Mouse (Mus musculus): Measurements from ENCODE around the gene Mob3c.

Mob3c gene

DNA sequence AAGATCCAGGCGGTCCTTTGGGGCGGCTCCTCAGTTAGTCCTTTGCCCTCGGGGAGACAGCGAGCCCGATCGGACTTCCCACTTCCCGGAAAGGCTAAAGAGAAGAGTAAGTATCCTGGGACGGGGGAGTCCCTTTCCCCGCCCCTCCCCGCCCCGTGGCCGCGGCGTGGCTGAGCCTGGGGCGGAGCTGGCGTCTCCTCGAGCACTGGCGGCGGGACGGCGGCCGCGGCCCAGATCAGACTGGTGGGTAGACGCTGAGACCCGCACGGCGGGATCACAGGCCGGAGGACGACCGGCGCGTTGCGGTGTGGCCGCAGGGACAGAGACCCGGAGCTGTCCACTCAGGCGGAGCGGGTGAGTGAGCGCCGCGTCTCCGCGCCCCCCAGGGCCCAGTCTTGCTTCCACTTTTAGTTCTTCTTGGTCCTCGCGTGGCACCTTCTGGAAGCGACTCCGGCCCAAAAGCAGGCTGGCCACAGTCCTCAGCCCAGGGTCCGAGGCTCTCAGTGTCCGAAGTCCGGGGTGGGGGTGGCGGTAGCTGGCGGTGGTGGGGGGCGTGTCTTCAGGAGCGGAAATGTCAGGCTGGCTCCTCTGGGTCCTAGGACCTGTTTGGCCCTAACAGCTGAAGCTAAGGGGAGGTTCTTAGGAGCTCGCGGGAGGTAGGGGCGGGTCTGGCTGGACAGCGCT lies at the start of gene Mob3c:
Gene Mob3c, plus strand, starts transcription at position 205 of the 684 bp plus-strand sequence.
- peak; percentile 76 to 81 for DNase-seq (ENCODE audit: low spot score in 2 of 2)

DNA sequence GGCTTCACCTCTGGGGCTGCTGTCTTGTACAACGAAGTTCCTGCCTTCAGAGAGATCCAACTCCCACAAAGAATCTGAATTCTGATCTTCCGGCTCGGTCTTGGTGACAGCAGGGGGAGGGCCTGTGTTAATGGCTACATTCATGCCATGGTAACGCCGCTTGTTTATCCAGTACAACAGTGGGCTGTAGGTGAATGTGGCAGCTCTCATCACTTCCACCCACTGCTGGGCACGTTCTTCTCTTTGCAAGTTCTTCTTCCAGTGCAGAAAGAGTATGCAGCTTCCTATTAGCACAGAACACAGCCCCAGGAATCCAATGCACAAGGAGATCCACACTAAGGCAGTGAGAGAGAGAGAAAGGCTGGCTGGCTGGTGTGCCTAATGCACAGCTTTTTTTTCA lies 47.6 kb upstream of the Mob3c start:
- DNase-seq (ENCODE audit: low spot score in 2 of 2), result no peak

DNA sequence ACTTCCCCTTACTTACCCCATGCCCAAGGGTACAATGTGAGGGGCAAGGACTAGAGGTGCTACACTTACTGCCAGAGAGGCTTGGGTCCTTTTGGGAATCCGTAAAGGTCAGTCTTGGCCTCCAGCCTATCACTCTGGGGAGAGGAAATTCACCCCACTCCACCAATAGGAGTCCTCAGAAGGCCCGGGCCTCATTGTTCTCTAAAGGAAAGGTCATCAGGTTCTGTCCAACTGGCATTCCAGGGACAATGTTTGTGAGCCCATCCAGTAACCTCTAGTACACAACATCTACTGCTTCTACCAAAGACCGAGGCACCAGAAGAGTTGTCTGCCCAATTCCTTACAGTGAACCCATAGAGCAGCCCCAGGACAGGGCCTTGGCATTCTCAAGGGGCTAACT lies 47.0 kb upstream of the Mob3c start, which contains the start of gene Tex38:
Gene Tex38, minus strand, starts transcription at position 101 of the 400 bp plus-strand sequence.
- DNase-seq (ENCODE audit: low spot score in 2 of 2), result no peak

DNA sequence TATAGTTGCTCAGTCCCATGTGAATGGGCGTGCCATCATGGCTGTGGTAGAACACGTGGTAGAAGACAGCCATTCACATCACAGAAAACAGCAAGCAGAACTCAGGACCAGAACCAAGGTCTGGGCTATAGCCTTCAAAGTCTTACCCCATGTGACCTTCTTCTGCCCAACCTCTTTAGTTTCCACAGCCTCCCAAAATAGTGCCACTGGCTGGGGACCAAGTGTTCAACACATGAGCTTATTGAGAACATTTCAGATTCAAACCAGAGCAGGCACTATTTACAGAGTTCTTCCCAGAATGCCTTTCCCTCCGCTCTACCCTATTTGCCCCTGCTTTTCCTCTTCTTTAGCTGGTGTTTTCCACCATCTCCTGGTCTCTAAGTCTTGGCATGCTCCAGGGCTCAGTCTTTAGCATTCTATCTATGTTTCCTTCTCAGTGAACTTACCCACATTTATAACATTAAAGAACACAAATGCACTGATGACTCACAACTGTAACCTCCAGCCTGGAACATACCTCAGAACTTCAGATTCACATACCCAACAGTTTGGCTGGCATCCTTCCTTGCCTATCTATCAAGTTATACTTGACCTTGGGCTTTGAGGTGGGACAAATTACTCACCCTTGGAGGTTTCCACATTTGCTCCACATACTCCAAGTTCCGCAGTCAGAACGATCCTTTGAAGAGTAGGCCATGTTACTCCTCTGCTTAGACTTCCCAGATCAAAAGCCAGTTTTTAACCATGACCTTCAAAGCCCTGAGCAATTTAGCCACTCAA lies 45.7 kb upstream of the Mob3c start:
- DNase-seq (ENCODE audit: low spot score in 2 of 2), result no peak

DNA sequence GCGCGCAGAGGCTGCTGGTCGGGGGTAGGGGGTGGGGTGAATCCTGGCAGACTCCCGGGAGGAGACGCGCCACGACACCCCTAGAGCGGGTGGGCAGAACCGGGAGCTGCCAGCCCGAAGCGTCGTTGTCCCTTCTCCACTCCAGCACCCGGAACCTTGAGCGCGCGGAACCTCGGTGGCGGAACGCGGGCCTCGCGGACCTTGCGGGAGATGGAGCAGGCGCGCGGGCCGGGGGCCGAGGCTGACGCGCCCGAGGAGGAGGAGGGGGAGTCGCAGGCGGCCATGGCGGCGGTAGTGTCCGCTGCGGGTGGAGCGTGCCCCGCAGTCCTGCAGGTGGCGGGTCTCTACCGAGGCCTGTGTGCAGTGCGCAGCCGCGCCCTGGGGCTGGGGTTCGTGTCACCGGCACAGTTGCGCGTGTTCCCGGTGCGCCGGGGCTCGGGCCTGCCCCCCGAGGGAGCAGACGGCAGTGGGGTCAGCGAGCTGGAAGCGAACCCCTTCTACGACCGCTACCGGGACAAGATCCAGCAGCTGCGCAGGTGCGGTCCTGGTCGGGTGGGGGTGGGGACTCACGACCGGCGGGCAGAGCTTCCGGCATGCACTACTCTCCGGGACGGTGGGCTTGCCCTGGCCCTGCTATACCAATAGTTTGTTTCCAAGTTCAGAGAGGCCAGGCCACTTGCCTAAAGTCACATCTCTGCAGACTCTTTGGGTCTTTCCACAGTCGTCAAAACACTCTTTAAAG lies 43.0 kb upstream of the Mob3c start, which contains the start of gene Atpaf1:
Gene Atpaf1, plus strand, starts transcription at position 44 of the 742 bp plus-strand sequence.
- DNase-seq (ENCODE audit: low spot score in 2 of 2), result peak; percentile 64 to 69

DNA sequence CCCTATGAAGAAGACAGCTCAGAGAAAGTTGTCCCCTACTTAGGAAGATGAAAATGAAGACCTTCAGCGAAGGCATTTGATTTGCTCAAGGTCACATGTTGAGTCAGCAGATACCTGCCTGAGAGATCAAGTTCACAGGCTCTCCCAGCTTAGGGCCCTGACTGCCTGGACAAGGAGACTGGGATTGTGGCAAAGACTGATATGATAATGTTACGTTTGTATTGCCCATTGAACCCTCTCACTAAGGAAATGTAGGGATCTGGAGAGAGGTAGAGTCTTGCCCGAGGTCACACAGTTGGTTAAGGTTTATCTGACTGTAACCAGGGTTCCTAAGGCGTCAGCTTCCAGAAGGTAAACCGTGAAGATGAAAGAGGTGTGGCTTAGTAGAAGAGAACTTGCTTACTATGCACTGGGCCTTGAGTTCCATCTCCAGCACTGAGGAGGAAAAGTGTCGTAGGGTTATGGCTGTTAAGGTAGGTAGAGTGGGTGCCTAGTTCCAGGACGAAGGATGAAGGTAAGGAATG lies 42.3 kb upstream of the Mob3c start:
- no peak for DNase-seq (ENCODE audit: low spot score in 2 of 2)

DNA sequence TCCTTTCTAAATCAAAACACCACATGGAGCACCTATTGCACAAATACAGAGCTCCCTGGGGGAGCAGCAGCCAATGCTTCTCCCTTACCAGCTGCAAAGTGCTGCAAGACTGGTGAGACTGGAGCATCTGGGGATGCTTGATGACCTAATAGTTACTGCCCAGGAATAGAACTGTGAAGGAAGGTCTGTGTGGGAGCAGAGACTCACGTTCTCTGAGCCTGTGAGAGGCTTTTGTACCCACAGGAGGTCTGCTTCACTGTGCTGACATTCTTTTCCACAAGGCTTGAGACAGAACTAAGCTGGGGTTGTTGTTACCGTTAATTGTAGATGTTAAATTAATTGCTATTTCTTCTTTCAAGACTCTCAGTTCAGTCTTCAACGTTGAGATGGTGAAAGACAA lies 37.0 kb upstream of the Mob3c start:
- DNase-seq (ENCODE audit: low spot score in 2 of 2), result no peak

DNA sequence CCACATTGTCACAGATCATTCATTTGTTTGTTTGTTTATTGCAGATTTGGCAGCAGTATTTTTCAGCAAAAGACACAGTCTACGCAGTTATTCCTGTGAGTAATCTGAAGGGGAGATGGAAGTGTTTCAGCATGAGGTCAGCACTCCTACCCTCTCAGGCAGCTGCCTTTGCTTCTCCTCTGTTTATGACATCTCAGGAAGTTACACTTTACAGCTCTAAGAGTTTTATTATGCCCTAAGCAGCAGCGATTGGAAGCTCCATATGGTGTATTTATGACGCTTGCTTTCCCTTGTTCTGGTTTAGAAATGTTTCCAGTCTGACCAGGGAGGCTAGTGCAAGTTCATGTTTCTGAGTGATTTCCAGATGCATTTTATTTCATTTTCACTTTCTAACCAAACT lies 32.5 kb upstream of the Mob3c start:
- DNase-seq (ENCODE audit: low spot score in 2 of 2), result no peak

DNA sequence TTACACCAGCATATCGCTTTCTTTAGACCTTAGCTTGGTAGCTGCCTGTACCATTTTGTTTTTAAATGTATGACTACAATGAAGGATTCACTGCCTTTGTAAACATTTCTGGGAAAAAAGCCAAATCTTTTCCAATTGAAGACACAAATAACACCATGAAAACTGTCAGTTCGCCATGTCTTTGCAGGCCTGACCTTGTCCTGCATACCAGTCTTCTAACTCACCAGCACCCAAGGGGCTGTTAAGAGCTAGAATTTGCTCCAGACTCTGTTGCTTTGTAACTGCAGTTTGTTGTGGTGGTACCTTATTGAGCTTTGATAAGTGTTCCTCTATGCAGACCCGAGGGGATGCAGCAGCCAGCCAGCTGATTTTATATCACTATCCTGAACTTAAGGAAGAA lies 27.9 kb upstream of the Mob3c start:
- no peak for DNase-seq (ENCODE audit: low spot score in 2 of 2)

DNA sequence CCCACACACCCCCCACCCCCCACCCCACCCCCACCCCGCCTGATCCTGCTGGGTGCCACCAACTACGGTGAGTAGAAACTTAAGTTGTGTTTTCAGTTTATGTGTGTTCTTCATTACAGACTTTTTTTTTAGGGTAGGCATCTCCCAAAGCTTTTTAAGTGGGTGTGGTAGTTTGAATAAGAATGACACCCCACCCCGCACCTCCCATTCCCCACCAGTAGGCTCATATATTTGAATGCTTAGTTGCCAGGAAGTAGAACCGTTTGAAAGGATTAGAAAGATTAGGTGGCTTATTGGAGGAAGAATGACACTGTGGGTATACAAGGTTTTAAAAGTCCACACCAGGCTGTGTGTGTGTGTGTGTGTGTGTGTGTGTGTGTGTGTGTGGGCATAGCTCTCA lies 15.6 kb upstream of the Mob3c start:
- DNase-seq (ENCODE audit: low spot score in 2 of 2), result no peak

DNA sequence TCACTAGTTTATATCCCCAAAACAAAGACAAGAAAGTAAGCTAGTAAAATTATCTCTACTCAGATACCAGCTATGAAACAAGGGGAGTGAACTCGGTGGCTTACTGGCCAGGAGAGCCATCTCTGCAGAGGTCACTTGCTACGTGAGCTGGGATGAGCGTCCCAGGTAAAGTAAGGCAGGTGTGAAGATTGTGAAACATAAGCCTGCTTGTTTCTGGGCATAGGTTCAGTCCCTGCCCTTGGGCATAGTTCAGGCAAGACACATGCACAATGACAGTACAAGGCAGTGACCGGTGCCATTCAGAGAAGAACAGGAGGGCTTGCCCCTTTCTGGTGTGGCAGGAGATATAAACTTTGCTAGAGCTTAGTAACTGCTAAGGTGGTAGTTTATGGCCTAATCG lies 12.3 kb upstream of the Mob3c start:
- no peak for DNase-seq (ENCODE audit: low spot score in 2 of 2)

DNA sequence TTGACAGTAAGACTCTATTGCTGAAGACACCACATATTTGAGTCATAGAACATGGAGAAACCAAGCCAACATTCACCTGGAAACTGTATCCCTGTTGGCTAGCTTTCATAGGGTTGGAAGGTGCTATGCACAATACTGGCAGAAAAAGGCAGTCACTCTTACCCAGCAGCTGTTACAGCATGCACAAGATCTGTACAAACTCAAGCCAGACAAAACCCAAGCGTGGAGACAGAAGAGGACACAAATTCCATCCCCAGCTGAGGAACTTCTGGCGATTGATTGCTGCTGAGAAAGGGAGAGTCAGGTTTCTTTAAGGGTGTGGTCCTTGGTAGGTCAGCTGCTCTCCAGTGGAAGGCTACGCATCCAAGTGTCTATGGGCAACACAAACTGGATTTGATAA lies 7.7 kb upstream of the Mob3c start:
- no peak for DNase-seq (ENCODE audit: low spot score in 2 of 2)

DNA sequence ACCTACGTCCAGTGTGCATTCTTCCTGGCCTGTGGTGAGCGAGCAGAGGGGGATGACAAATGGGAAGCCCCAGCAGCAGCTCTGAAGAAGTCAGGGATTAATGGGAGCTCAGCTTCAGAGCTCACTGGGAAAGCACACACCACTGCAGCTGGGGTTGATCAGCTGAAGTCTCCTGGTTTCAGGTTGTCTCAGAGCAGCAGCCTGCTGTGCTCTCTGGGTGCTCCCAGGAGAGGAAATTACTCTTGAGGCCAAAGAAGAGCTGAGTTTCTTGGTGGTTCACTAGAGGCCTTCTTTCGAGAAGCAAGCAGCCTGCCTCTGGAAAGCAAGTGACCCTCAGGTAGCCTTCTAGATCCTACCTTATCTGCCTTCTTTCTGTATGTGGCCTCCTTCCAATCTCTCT lies 6.9 kb upstream of the Mob3c start:
- no peak for DNase-seq (ENCODE audit: low spot score in 2 of 2)

DNA sequence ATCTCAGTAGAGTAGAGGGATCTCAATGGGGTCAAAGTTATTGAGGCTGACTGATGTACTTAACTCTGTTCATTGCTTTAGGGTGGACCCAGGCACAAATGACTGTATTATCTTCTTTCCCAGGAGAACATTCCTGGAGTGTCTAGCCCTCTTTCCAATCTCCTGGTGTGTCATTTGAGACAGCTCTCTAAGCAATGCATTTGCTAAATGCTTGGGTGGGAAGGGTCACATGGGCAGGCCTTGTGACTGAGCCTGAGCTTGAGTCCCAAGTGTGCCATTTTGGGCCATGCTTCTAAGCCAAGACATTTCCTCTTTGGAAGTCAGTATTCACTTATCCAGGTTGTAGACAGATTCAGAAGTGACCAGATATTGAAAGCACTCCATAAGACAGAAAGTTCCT lies 6.5 kb upstream of the Mob3c start:
- no peak for DNase-seq (ENCODE audit: low spot score in 2 of 2)

DNA sequence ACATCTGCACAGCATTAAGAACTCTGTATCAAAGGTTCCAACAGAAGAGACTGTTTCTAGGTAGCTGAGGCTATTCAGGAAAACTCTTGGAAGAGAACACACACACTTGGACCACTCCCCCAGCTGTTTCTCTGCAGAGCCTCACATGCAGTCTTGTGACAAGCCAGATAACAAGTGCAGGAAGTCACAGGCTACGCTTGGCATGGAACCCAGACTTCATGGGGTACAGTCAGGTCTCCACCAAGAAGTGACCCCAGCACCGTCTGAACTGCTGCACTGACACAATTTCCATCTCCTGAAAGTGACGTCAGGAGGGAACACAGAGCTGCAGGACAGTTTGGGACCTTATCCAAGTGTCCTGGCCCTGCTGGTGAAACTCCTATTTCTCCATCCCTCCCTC lies 6.0 kb upstream of the Mob3c start:
- DNase-seq (ENCODE audit: low spot score in 2 of 2), result no peak

DNA sequence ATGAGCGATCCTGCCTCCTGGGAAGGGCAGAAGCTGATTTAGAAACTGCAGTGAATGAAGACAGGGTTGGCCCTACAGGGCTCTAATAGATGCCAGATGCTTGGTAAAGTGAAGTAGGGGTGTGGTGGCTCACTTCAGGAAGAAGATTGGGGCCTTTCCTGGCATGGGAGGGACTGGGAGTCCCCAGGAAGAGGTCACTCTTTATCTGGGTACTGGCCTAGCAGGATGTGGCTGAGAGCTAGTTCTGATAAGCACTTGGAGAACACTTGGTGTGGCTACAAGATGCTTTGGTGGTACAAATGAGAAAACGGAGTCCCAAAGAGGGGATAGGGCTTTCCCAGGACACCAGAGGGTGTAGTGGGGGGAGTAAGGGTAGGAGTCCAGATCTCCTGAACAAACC lies 3.7 kb upstream of the Mob3c start:
- no peak for DNase-seq (ENCODE audit: low spot score in 2 of 2)

DNA sequence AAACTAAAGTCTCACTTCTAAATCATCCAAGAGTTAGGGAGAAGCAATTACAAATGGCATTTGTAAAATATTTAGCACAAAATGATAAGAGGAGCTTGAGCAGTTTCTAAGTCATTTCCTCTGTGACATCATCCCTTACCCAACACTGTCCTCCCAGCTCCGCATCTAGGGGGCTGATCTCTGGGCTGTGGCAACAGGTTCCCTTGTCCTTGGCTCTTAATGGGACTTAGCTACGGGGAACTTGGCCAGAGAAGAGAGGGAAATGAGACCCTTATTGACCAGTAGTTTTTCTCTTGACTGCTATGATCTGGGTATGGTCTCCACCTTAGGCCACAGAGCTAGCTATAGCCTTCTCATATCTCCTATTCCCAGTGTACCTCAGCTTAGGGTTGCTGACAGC lies 2.6 kb upstream of the Mob3c start:
- no peak for DNase-seq (ENCODE audit: low spot score in 2 of 2)

DNA sequence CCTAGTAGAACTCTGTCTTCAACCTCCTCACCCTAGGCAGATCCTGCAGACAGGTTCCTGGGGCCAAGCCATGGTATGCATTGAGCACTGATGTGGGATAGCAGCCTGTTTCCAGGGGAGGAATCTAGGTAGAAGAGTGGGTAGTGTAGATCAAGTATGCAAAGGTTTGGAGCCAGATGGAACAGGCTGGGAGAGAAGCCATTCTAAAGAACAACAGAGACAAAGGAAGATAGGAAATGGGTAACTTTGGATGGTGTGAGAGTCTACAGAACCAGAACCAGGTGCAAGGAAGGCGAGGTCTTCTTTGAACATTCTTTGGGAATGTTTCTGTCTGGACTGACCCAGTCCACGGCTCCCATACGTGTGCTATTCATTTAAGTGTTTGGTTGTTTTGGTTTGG lies 826 bp upstream of the Mob3c start:
- no peak for DNase-seq (ENCODE audit: low spot score in 2 of 2)

DNA sequence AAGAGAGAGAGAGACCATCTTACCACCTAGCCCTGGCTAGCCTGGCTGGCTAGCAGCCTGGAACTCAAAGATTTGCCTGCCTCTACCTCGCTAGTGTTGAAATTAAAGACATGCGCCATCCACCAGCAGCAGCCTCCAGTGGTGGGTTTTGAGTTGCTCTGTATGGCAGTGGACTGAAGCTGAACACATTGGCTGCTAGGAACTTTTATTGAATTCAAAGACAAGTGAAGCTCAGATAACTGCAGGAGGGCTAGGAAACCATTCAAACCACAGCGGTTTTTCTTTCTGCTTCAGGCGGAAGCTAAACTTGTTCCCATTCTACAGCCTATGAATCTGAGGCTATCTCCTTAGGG lies 381 bp upstream of the Mob3c start:
- no peak for DNase-seq (ENCODE audit: low spot score in 2 of 2)

DNA sequence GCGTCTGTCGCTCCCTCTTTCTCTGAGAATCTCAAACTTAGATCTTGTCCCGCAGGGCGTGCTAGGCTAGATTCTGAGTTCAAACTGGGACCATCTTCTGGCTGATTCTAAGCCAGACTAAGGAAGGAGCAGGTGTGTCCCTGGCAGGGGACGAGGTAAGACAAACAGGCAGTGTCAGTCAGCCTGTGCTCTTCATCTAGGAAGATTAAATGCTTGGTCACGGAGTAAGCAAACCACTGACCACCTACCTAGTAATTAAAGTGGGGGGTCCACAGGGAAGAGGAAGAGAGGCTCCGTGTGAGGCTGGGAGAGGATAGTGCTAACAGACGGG lies 645 bp downstream of the Mob3c start:
- DNase-seq (ENCODE audit: low spot score in 2 of 2), result no peak

DNA sequence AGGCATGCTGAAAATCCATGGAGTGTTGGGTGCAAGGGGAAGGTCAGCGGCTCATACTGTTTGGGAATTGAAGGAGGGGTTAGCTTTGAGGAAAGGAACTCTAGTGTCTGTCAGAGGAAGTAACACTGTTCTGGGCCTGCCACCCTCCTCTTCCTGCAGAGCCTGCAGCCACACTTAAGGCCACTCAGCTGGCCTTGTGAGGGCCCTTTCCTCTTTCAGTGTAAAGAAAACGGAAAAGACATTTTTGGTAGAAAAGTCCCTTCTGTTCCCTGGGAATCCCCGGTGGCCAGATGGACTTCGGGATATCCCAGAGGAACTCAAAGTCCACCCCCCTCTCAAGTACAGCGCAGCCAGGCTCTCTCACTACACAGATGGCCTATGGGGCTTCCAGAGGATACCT lies 2.6 kb downstream of the Mob3c start:
- DNase-seq (ENCODE audit: low spot score in 2 of 2), result no peak

DNA sequence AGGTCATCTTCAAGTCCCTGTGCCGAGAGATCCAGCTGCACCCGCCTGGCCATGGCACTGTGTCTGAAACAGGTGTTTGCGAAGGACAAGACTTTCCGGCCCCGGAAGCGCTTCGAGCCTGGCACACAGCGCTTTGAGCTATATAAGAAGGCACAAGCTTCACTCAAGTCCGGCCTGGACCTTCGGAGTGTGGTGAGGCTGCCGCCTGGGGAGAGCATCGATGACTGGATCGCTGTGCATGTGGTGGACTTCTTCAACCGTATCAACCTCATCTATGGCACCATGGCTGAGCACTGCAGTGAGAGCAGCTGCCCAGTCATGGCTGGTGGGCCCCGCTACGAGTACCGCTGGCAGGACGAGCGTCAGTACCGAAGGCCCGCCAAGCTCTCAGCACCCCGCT lies 3.3 kb downstream of the Mob3c start:
- DNase-seq (ENCODE audit: low spot score in 2 of 2), result no peak

DNA sequence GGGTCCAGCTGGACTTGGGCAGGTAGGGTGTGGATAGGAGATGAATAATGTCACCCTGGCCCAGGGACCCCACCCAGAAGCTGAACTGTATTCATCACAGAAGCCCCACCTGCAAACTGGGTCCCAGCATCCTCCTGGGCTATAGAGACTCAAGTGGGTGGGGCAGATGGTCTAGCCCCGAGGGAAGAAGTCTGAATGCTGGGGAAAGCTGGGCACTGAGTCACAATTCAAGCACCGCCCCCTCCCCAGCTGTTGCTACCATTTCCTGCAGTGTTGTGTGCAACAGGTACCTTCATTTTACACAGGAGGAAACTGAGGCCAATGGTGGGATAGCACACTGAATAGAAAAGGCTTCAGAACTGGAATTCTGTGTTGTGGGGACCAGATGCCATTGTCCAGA lies 4.1 kb downstream of the Mob3c start:
- DNase-seq (ENCODE audit: low spot score in 2 of 2), result no peak

Data from urinary bladder, postnatal 36 days (tissue).